27 mouse cellular contexts compared by ENCODE assay signal in genomic region chr13:80544951-80545350, GRCm38 (mm10).
DNase-seq lines count a peak whose midpoint lies in the region; ATAC-seq and TF ChIP-seq lines count a peak whose summit lies in the region.
"Had no signal": no experiment of that assay in that cellular context is flagged by ENCODE, and none has a peak within 500 bp of the region (broad histone marks: within the 10 kb centered on the region; RNA-seq: fewer than 3 reads in every experiment).

No protein-coding gene starts in this region.

- H3K27ac ChIP-seq in heart, embryonic 15.5 days, result peak overlapping the region; percentile 27; the same call in 1 of the 2 replicates
- no peak overlapping the region for H3K27ac ChIP-seq in kidney, postnatal 0 days
- H3K27ac ChIP-seq in intestine, postnatal 0 days (ENCODE audit: low read depth, low read length), result no peak overlapping the region
- H3K27ac ChIP-seq: embryonic facial prominence, embryonic 10.5 days; embryonic facial prominence, embryonic 13.5 days; forebrain, embryonic 12.5 days; forebrain, embryonic 15.5 days; heart, adult 2 months; heart, embryonic 10.5 days; hindbrain, embryonic 10.5 days; hindbrain, embryonic 13.5 days had no signal

- 48% methylated on average over 1 of the region's 1 CpGs for WGBS in heart, embryonic 15.5 days
- WGBS in kidney, postnatal 0 days, result 76% methylated on average over 1 of the region's 1 CpGs
- 49% methylated on average over 1 of the region's 1 CpGs for WGBS in intestine, postnatal 0 days

- no peaks in the 10 kb centered on the region for H3K4me1 ChIP-seq in heart, embryonic 15.5 days (replicated peaks)
- H3K4me1 ChIP-seq in kidney, postnatal 0 days (replicated peaks; ENCODE audit: insufficient read depth, low read length), result no peaks in the 10 kb centered on the region
- H3K4me1 ChIP-seq in intestine, postnatal 0 days (replicated peaks; ENCODE audit: control insufficient read depth, insufficient read depth, low read length), result no peaks in the 10 kb centered on the region
- H3K4me1 ChIP-seq: embryonic facial prominence, embryonic 10.5 days; embryonic facial prominence, embryonic 13.5 days; forebrain, embryonic 12.5 days; forebrain, embryonic 15.5 days; heart, embryonic 10.5 days; hindbrain, embryonic 10.5 days; hindbrain, embryonic 13.5 days had no signal

- DNase-seq in heart, adult 18-20 months, result no peak
- peak; percentile 21 for DNase-seq in kidney, postnatal 0 days (ENCODE audit: low spot score)
- DNase-seq in kidney, postnatal 4 days, result no peak
- no peak for DNase-seq in layer of hippocampus, postnatal 25 days (ENCODE audit: extremely low spot score in 1 of 2, low spot score in 1 of 2)
- no peak for DNase-seq in spleen, adult 18-20 months
- DNase-seq: adrenal gland, adult 2 months; adrenal gland, postnatal 14 days; cerebellum, adult 11 months; cerebellum, adult 2 months; cerebellum, adult 9-11 months; cerebellum, postnatal 25 days; embryo, embryonic 11 days; gastrocnemius, postnatal 25 days; heart, adult 2 months; heart, postnatal 36 days had no signal

- no peak overlapping the region for H3K4me3 ChIP-seq in heart, embryonic 15.5 days
- no peak overlapping the region for H3K4me3 ChIP-seq in kidney, postnatal 0 days (replicated peaks; ENCODE audit: low read depth, low read length)
- no peak overlapping the region for H3K4me3 ChIP-seq in intestine, postnatal 0 days (ENCODE audit: low read depth, low read length)
- H3K4me3 ChIP-seq: embryonic facial prominence, embryonic 10.5 days; embryonic facial prominence, embryonic 13.5 days; erythroblast, embryonic 14.5 days; forebrain, embryonic 12.5 days; forebrain, embryonic 15.5 days; heart, adult 2 months; heart, embryonic 10.5 days; hindbrain, embryonic 10.5 days; hindbrain, embryonic 13.5 days had no signal

- no peak for ATAC-seq in heart, embryonic 15.5 days (replicated peaks; ENCODE audit: insufficient number of reproducible peaks, insufficient read depth, low FRiP score, low read depth)
- no peak for ATAC-seq in kidney, postnatal 0 days (replicated peaks; ENCODE audit: low FRiP score, low read depth)
- peak; percentile 38; the same call in 1 of the 2 replicates for ATAC-seq in intestine, postnatal 0 days
- ATAC-seq: CD4-positive, CD25-positive, alpha-beta regulatory T cell, adult 4 months; forebrain, embryonic 15.5 days; hindbrain, embryonic 16.5 days had no signal

- H3K9ac ChIP-seq in heart, embryonic 15.5 days, result no peak overlapping the region
- H3K9ac ChIP-seq in kidney, postnatal 0 days (ENCODE audit: low read depth, low read length), result no peak overlapping the region
- H3K9ac ChIP-seq in intestine, postnatal 0 days (ENCODE audit: low read depth, low read length), result no peak overlapping the region
- H3K9ac ChIP-seq: embryonic facial prominence, embryonic 13.5 days; forebrain, embryonic 12.5 days; forebrain, embryonic 15.5 days; hindbrain, embryonic 13.5 days had no signal

- TF ChIP-seq CTCF in kidney, postnatal 0 days (IDR thresholded peaks at IDR 0.05; ENCODE audit: low read depth), result no peak
- TF ChIP-seq CTCF in intestine, postnatal 0 days (IDR thresholded peaks at IDR 0.05; ENCODE audit: low read depth), result no peak

- H3K27me3 ChIP-seq in heart, embryonic 15.5 days, result no peaks in the 10 kb centered on the region
- H3K27me3 ChIP-seq in kidney, postnatal 0 days (ENCODE audit: insufficient read depth, low read length), result no peaks in the 10 kb centered on the region
- no peaks in the 10 kb centered on the region for H3K27me3 ChIP-seq in intestine, postnatal 0 days (replicated peaks; ENCODE audit: control insufficient read depth, insufficient read depth, low read length)
- H3K27me3 ChIP-seq: embryonic facial prominence, embryonic 13.5 days; forebrain, embryonic 12.5 days; forebrain, embryonic 15.5 days; hindbrain, embryonic 13.5 days had no signal

- no peak overlapping the region for H3K4me2 ChIP-seq in heart, embryonic 15.5 days
- no peak overlapping the region for H3K4me2 ChIP-seq in kidney, postnatal 0 days (ENCODE audit: low read length)
- H3K4me2 ChIP-seq in intestine, postnatal 0 days (replicated peaks; ENCODE audit: low read depth), result no peak overlapping the region
- H3K4me2 ChIP-seq: embryonic facial prominence, embryonic 13.5 days; forebrain, embryonic 12.5 days; forebrain, embryonic 15.5 days; hindbrain, embryonic 13.5 days had no signal

- no peaks in the 10 kb centered on the region for H3K36me3 ChIP-seq in heart, embryonic 15.5 days
- no peaks in the 10 kb centered on the region for H3K36me3 ChIP-seq in kidney, postnatal 0 days (ENCODE audit: insufficient read depth, low read length)
- no peaks in the 10 kb centered on the region for H3K36me3 ChIP-seq in intestine, postnatal 0 days (ENCODE audit: control insufficient read depth, insufficient read depth)
- H3K36me3 ChIP-seq: embryonic facial prominence, embryonic 10.5 days; embryonic facial prominence, embryonic 13.5 days; forebrain, embryonic 12.5 days; forebrain, embryonic 15.5 days; heart, embryonic 10.5 days; hindbrain, embryonic 10.5 days; hindbrain, embryonic 13.5 days had no signal

- no peaks in the 10 kb centered on the region for H3K9me3 ChIP-seq in heart, embryonic 15.5 days (replicated peaks)
- H3K9me3 ChIP-seq in kidney, postnatal 0 days (replicated peaks; ENCODE audit: low read length), result no peaks in the 10 kb centered on the region
- no peaks in the 10 kb centered on the region for H3K9me3 ChIP-seq in intestine, postnatal 0 days (ENCODE audit: control insufficient read depth)
- H3K9me3 ChIP-seq: embryonic facial prominence, embryonic 10.5 days; embryonic facial prominence, embryonic 13.5 days; forebrain, embryonic 12.5 days; forebrain, embryonic 15.5 days; heart, embryonic 10.5 days; hindbrain, embryonic 10.5 days; hindbrain, embryonic 13.5 days had no signal
